Mouse (Mus musculus) hindbrain, postnatal 0 days (tissue): ENCODE measurements around the gene Tsc22d1. TPM values are rescaled to one million over a fixed set of nuclear protein-coding genes. Genes with fewer than 3 reads are reported as not detected.

Experiments used
- ATAC-seq: fragments of 200-750 bp; cut with Nextera tagmentation; 2 replicates; pipeline ENCODE4 v1.8.0; 2017; ENCODE audit warnings: mild to moderate bottlenecking, moderate TSS enrichment, moderate library complexity
- DNase-seq: peaks from one replicate; pipeline ENCODE4 v3.0.0-alpha.2; 2015; ENCODE audit warnings: low spot score
- H3K27ac ChIP-seq: fragments of 300-500 bp; sonication (generic); 2 replicates; pipeline ENCODE4 v1.5.1; 2014; ENCODE audit warnings: mild to moderate bottlenecking
- H3K27me3 ChIP-seq: fragments of 300-500 bp; sonication (generic); 2 replicates; pipeline ENCODE4 v1.6.1; 2014; ENCODE audit warnings: low read length, mixed read lengths; ENCODE audit not compliant: insufficient read depth
- H3K36me3 ChIP-seq: fragments of 300-500 bp; sonication (generic); 2 replicates; pipeline ENCODE4 v1.6.1; 2014; ENCODE audit warnings: low read length, mixed read lengths; ENCODE audit not compliant: insufficient read depth
- H3K4me1 ChIP-seq: fragments of 300-500 bp; sonication (generic); 2 replicates; pipeline ENCODE4 v1.6.1; 2014; ENCODE audit warnings: antibody characterized with exemption, low read length, mixed read lengths; ENCODE audit not compliant: insufficient read depth
- H3K4me2 ChIP-seq: fragments of 300-500 bp; sonication (generic); 2 replicates; pipeline ENCODE4 v1.6.1; 2014; ENCODE audit warnings: low read depth, mild to moderate bottlenecking, low read length, moderate library complexity, mixed read lengths
- H3K4me3 ChIP-seq: fragments of 300-500 bp; sonication (generic); 2 replicates; pipeline ENCODE4 v1.5.1; 2014; ENCODE audit warnings: low read length
- H3K9ac ChIP-seq: fragments of 300-500 bp; sonication (generic); replicated peaks from 2 replicates; pipeline ENCODE4 v1.6.1; 2014; ENCODE audit warnings: mild to moderate bottlenecking, low read length, moderate library complexity, mixed read lengths
- H3K9me3 ChIP-seq: fragments of 300-500 bp; sonication (generic); 2 replicates; pipeline ENCODE4 v1.6.1; 2016; ENCODE audit warnings: low read length, mixed read lengths
- CTCF ChIP-seq: IDR thresholded peaks from 2 replicates; pipeline ENCODE4 v1.5.1; 2016; ENCODE audit warnings: antibody characterized with exemption, control low read depth, low read depth
- WGBS: fragments of 180-500 bp; shearing (Covaris S2); extraction: QIAGEN DNeasy Blood & Tissue Kit; methylation state at CpG from one replicate; pipeline ENCODE4 v1.1.7; 2014; 5-methylcytosine and 5-hydroxymethylcytosine counted together
- polyA plus RNA-seq: library from polyadenylated mRNA; unstranded; fragments of >200 nt; fragmentation: Nextera tagmentation; extraction: Ambion mirVana; gene quantifications from 2 replicates; pipeline ENCODE4 v1.2.1, GENCODE M21; 2015
- total RNA-seq: library from RNA; depleted of rRNA; stranded (reverse); fragments of >200 nt; gene quantifications from 2 replicates; pipeline ENCODE4 v1.2.3, GENCODE M21; 2014; rRNA removed

Tsc22d1 gene
- total RNA-seq = 525 and 569 TPM in 2 replicates
- polyA plus RNA-seq = 544 and 588 TPM in 2 replicates

- WGBS = 3% methylated on average over 96 of the region's 128 CpGs
These were observed at the start of gene Tsc22d1 for GRCm38 (mm10) chr14:76414862-76415780. Tsc22d1 (plus strand) TSS chr14:76414961.

GRCm38 (mm10) chr14:76373638-76374037, 41.1 kb upstream of the Tsc22d1 start:
- Histone ChIP-seq H3K9ac (no peak overlapping the region), H3K4me1 (no peaks in the 10 kb centered on the region), H3K4me2 (no peak overlapping the region), H3K27ac (no peak overlapping the region), H3K27me3 (no peaks in the 10 kb centered on the region), H3K36me3 (no peaks in the 10 kb centered on the region), H3K4me3 (no peak overlapping the region), H3K9me3 (no peaks in the 10 kb centered on the region)
- no peak for TF ChIP-seq CTCF
- 90% methylated on average over 6 of the region's 6 CpGs for WGBS
- ATAC-seq (no peak), DNase-seq (no peak)

More at GRCm38 (mm10) chr14:76414862-76415780, at the start of gene Tsc22d1:
- TF ChIP-seq CTCF = no peak
- H3K27me3 ChIP-seq = no peaks in the 10 kb centered on the region
- no peak; the same call in 1 of the 2 replicates for ATAC-seq
- H3K4me2 ChIP-seq = peak within 1 kb of the TSS; percentile 92
- H3K9me3 ChIP-seq = no peaks in the 10 kb centered on the region
- H3K4me3 ChIP-seq = peak within 1 kb of the TSS; percentile 95
- peaks cover 31% of the 10 kb centered on the region for H3K4me1 ChIP-seq
- H3K9ac ChIP-seq = peak within 1 kb of the TSS; percentile 99
- DNase-seq = peak; percentile 76
- peak within 1 kb of the TSS; percentile 100 for H3K27ac ChIP-seq
- H3K36me3 ChIP-seq = peaks cover 9% of the 10 kb centered on the region

- 72% methylated on average over 6 of the region's 6 CpGs for WGBS
- Histone ChIP-seq H3K4me2 (no peak overlapping the region), H3K27me3 (no peaks in the 10 kb centered on the region), H3K27ac (no peak overlapping the region), H3K9ac (no peak overlapping the region), H3K36me3 (no peaks in the 10 kb centered on the region), H3K4me1 (no peaks in the 10 kb centered on the region), H3K9me3 (no peaks in the 10 kb centered on the region), H3K4me3 (no peak overlapping the region)
- DNase-seq (no peak), ATAC-seq (no peak)
- no peak for TF ChIP-seq CTCF
These were observed 40.2 kb upstream of the Tsc22d1 start for GRCm38 (mm10) chr14:76374601-76375000.

GRCm38 (mm10) chr14:76376561-76376960, 38.2 kb upstream of the Tsc22d1 start:
- no peak overlapping the region for H3K27ac ChIP-seq
- no peaks in the 10 kb centered on the region for H3K36me3 ChIP-seq
- TF ChIP-seq CTCF = no peak
- ATAC-seq = no peak
- no peak overlapping the region for H3K4me2 ChIP-seq
- no peak overlapping the region for H3K9ac ChIP-seq
- WGBS = 84% methylated on average over 5 of the region's 5 CpGs
- no peaks in the 10 kb centered on the region for H3K27me3 ChIP-seq
- no peak overlapping the region for H3K4me3 ChIP-seq
- H3K4me1 ChIP-seq = no peaks in the 10 kb centered on the region
- H3K9me3 ChIP-seq = no peaks in the 10 kb centered on the region
- DNase-seq = no peak

GRCm38 (mm10) chr14:76379411-76379810, 35.4 kb upstream of the Tsc22d1 start:
- Histone ChIP-seq H3K27me3 (no peaks in the 10 kb centered on the region), H3K4me2 (no peak overlapping the region), H3K27ac (no peak overlapping the region), H3K9ac (no peak overlapping the region), H3K36me3 (no peaks in the 10 kb centered on the region), H3K4me3 (no peak overlapping the region), H3K4me1 (no peaks in the 10 kb centered on the region), H3K9me3 (no peaks in the 10 kb centered on the region)
- DNase-seq = no peak
- TF ChIP-seq CTCF = no peak
- WGBS = 92% methylated on average over 3 of the region's 3 CpGs
- ATAC-seq = no peak

- H3K27me3 ChIP-seq = no peaks in the 10 kb centered on the region
- no peaks in the 10 kb centered on the region for H3K4me1 ChIP-seq
- no peak for TF ChIP-seq CTCF
- H3K27ac ChIP-seq = no peak overlapping the region
- H3K4me3 ChIP-seq = no peak overlapping the region
- no peaks in the 10 kb centered on the region for H3K36me3 ChIP-seq
- no peaks in the 10 kb centered on the region for H3K9me3 ChIP-seq
- no peak overlapping the region for H3K4me2 ChIP-seq
- ATAC-seq (no peak), DNase-seq (no peak)
- H3K9ac ChIP-seq = no peak overlapping the region
- WGBS = 78% methylated on average over 7 of the region's 7 CpGs
These were observed 26.7 kb upstream of the Tsc22d1 start for GRCm38 (mm10) chr14:76388025-76388424.

GRCm38 (mm10) chr14:76398251-76398650, 16.5 kb upstream of the Tsc22d1 start:
- H3K9ac ChIP-seq = no peak overlapping the region
- no peaks in the 10 kb centered on the region for H3K9me3 ChIP-seq

More at GRCm38 (mm10) chr14:76398251-76398650, 16.5 kb upstream of the Tsc22d1 start:
- ATAC-seq (0 out of 2 replicates have a peak, but pooled peaks have one; percentile 47), DNase-seq (peak; percentile 67)
- Histone ChIP-seq H3K4me3 (no peak overlapping the region), H3K4me2 (no peak overlapping the region), H3K27ac (no peak overlapping the region), H3K27me3 (no peaks in the 10 kb centered on the region), H3K4me1 (no peaks in the 10 kb centered on the region), H3K36me3 (no peaks in the 10 kb centered on the region)
- no peak for TF ChIP-seq CTCF
